Mouse (Mus musculus) ES-Bruce4 (cell line): ENCODE measurements at regions not wholly inside any gene's neighbourhood (a gene's known extent, or its start where the extent isn't known, plus 50 kb on each side); places are given as distances from the start of the nearest gene placed in this dataset.
"Not testable (repeated sequence)": the region's sequence is repeated elsewhere in the genome, so short reads cannot be mapped to it uniquely, and the experiment has no call there.

Experiments used
- H3K27ac ChIP-seq: 2 replicates; pipeline ENCODE4 v1.5.1; 2012; ENCODE audit warnings: low read length, inconsistent platforms; ENCODE audit not compliant: insufficient read depth
- H3K27me3 ChIP-seq: 2 replicates; pipeline ENCODE4 v1.6.1; 2012; ENCODE audit warnings: mild to moderate bottlenecking, low read length, inconsistent platforms; ENCODE audit not compliant: control insufficient read depth, poor library complexity, insufficient read depth, severe bottlenecking
- H3K36me3 ChIP-seq: 2 replicates; pipeline ENCODE4 v1.6.1; 2012; ENCODE audit warnings: inconsistent platforms, mild to moderate bottlenecking, low read length, moderate library complexity; ENCODE audit not compliant: control insufficient read depth, poor library complexity, insufficient read depth, severe bottlenecking
- H3K4me1 ChIP-seq: one replicate; pipeline ENCODE4 v1.8.1; 2011; ENCODE audit warnings: low read length; ENCODE audit not compliant: control insufficient read depth, insufficient read depth
- H3K4me3 ChIP-seq: 2 replicates; pipeline ENCODE4 v1.5.1; 2011; ENCODE audit warnings: low read depth, mild to moderate bottlenecking, low read length
- H3K9ac ChIP-seq: 2 replicates; pipeline ENCODE4 v1.6.1; 2012; ENCODE audit warnings: low read depth, mild to moderate bottlenecking, inconsistent platforms; ENCODE audit not compliant: poor library complexity, severe bottlenecking
- H3K9me3 ChIP-seq: replicated peaks from 2 replicates; pipeline ENCODE4 v1.6.1; 2012; ENCODE audit warnings: mild to moderate bottlenecking, low read length, inconsistent platforms; ENCODE audit not compliant: control insufficient read depth, poor library complexity, insufficient read depth, severe bottlenecking
- CTCF ChIP-seq: IDR thresholded peaks from one replicate; pipeline ENCODE4 v1.8.1; 2011; ENCODE audit warnings: low read depth, low read length
- EP300 ChIP-seq: IDR thresholded peaks from 2 replicates; pipeline ENCODE4 v1.6.1; 2011; ENCODE audit warnings: low read depth, low read length; ENCODE audit not compliant: insufficient read depth
- POLR2A ChIP-seq: IDR thresholded peaks from one replicate; pipeline ENCODE4 v1.8.1; 2011; ENCODE audit warnings: low read length; ENCODE audit not compliant: insufficient read depth

DNA sequence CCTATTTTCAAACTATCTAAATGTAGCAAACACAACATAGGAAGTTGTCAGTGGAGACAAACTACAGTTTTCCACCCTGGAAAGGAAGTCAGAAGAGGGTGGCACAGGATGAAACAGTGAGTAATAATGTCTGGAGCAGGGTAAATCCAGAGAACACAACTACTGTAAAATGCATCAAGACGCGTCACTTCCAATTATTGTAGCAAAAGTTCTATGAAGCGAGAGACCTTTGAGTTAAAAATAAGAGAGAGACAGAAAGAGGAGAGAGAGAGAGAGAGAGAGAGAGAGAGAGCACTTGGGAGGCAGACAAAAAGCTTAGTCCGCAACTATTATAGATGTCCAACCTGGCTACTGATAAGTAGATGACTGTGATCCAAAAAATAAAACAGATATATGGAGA lies 473.1 kb upstream of the Arid1b start:
- H3K4me3 ChIP-seq: no peak overlapping the region
- no peak overlapping the region for H3K9ac ChIP-seq
- no peaks in the 10 kb centered on the region for H3K4me1 ChIP-seq
- no peaks in the 10 kb centered on the region for H3K36me3 ChIP-seq
- H3K27ac ChIP-seq: no peak overlapping the region
- no peaks in the 10 kb centered on the region for H3K9me3 ChIP-seq
- H3K27me3 ChIP-seq: no peaks in the 10 kb centered on the region
- TF ChIP-seq POLR2A: no peak
- TF ChIP-seq CTCF: no peak
- no peak for TF ChIP-seq EP300

DNA sequence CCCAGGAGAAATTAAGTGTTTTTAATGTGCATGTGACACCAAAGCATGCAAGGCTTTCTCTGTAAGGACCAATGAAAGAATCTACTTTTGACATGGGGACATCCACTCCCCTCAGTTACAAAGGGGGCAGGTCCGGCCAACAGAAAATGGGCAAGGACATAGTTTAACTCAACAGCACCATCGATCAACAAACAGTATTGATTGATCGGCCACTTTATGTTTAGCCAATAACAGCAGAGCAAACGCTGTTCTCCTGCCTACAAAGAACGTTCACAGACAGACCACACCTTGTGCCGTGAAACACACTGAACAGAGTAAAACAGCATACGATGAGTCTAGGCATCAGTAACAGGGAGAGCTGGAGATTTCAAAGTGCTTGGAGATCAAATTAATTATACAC lies 467.7 kb upstream of the Arid1b start:
- H3K27me3 ChIP-seq: no peaks in the 10 kb centered on the region

DNA sequence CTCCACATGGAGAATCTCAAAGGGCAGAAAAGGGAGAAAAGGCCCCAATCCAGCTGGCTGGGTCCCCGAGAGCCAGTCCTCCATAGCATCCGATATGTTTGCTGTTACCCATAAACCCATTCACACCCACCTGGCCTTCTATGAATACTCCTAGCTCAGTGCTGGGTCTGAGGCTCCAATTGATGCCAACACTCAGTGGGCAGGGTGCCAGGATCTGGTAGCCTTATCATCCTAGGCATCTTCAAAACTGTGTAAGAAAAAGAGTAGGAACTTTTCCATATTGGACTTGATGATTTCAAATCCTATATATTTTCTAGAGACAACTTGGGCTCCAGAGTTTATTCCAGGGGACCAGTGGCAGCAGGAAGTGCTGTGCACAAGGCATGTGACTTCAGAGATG lies 462.0 kb upstream of the Arid1b start:
- no peaks in the 10 kb centered on the region for H3K36me3 ChIP-seq

More for the DNA sequence above, 467.7 kb upstream of the Arid1b start:
- no peaks in the 10 kb centered on the region for H3K36me3 ChIP-seq
- H3K4me3 ChIP-seq: no peak overlapping the region
- H3K4me1 ChIP-seq: no peaks in the 10 kb centered on the region
- no peak overlapping the region for H3K9ac ChIP-seq
- no peak for TF ChIP-seq POLR2A
- TF ChIP-seq EP300: no peak
- no peak for TF ChIP-seq CTCF
- no peak overlapping the region for H3K27ac ChIP-seq
- no peaks in the 10 kb centered on the region for H3K9me3 ChIP-seq

DNA sequence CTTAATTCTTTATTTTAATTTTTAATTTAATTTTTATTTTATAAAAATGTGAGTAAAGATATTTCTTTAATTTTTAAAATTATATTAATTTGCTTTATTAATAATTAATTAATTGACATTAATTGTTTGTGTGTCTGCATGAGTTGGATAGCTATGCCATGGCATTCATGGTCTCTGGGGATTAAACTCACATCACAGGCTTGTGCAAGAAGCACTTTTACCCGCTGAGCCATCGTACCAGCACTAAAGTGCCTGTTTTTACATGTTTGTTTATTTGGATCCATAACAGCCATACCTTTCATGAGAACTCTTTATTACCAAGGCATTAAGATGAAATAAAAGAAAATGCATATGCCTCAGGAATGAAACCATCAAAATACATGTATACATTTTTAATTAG lies 453.7 kb upstream of the Arid1b start:
- no peaks in the 10 kb centered on the region for H3K36me3 ChIP-seq
- H3K4me1 ChIP-seq: no peaks in the 10 kb centered on the region
- no peak overlapping the region for H3K9ac ChIP-seq
- H3K9me3 ChIP-seq: no peaks in the 10 kb centered on the region
- H3K4me3 ChIP-seq: no peak overlapping the region
- H3K27ac ChIP-seq: no peak overlapping the region
- no peaks in the 10 kb centered on the region for H3K27me3 ChIP-seq
- TF ChIP-seq EP300: no peak

More for the DNA sequence above, 462.0 kb upstream of the Arid1b start:
- no peak overlapping the region for H3K9ac ChIP-seq
- no peak for TF ChIP-seq CTCF
- TF ChIP-seq POLR2A: no peak
- no peak for TF ChIP-seq EP300
- H3K27ac ChIP-seq: no peak overlapping the region
- H3K4me1 ChIP-seq: no peaks in the 10 kb centered on the region
- no peaks in the 10 kb centered on the region for H3K27me3 ChIP-seq
- no peak overlapping the region for H3K4me3 ChIP-seq
- H3K9me3 ChIP-seq: no peaks in the 10 kb centered on the region

- Histone ChIP-seq H3K4me1 (no peaks in the 10 kb centered on the region), H3K9me3 (no peaks in the 10 kb centered on the region), H3K27me3 (no peaks in the 10 kb centered on the region), H3K27ac (no peak overlapping the region), H3K4me3 (no peak overlapping the region), H3K36me3 (no peaks in the 10 kb centered on the region), H3K9ac (no peak overlapping the region)
- TF ChIP-seq POLR2A (no peak), EP300 (no peak), CTCF (no peak)
Measured at GRCm38 (mm10) chr17:4541020-4541743, 452.9 kb upstream of the Arid1b start.

DNA sequence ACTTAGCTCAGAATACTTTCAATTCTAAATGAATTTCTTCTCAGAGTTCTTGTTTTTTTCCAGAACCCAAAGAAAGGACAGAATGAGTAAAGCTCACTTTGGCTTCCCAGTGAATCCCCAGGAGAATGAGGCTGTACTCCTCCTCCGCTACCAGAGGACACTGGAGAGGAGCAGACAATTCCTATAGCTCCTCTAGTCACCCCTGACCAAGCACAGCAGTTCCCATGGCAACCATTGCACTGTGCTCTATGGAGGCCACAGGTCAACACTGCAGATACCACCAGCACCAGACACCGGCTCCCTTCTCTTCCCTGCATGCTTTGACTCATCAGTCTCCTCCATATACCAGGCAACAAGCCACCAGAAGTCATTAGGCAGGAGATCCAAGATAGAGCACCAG lies 447.6 kb upstream of the Arid1b start:
- H3K4me1 ChIP-seq: no peaks in the 10 kb centered on the region
- H3K9me3 ChIP-seq: no peaks in the 10 kb centered on the region
- no peaks in the 10 kb centered on the region for H3K36me3 ChIP-seq
- TF ChIP-seq EP300: no peak
- no peak for TF ChIP-seq POLR2A
- TF ChIP-seq CTCF: no peak
- no peak overlapping the region for H3K9ac ChIP-seq
- H3K4me3 ChIP-seq: no peak overlapping the region
- H3K27me3 ChIP-seq: no peaks in the 10 kb centered on the region
- no peak overlapping the region for H3K27ac ChIP-seq

GRCm38 (mm10) chr17:4553026-4553425 lies 441.1 kb upstream of the Arid1b start:
- H3K9ac ChIP-seq, H3K9me3 ChIP-seq, H3K27ac ChIP-seq, H3K27me3 ChIP-seq, H3K4me1 ChIP-seq, H3K4me3 ChIP-seq, H3K36me3 ChIP-seq: not testable (repeated sequence)
